Mouse (Mus musculus) embryonic fibroblast, embryonic 13.5 days (primary cell): ENCODE results near the gene Arl3. TPM values are rescaled to one million over a fixed set of nuclear protein-coding genes. Genes with fewer than 3 reads are reported as not detected.
"Not testable (repeated sequence)": the region's sequence is repeated elsewhere in the genome, so short reads cannot be mapped to it uniquely, and the experiment has no call there.

ENCODE experiments used
- H3K27ac ChIP-seq: 2 replicates; pipeline ENCODE4 v1.5.1; 2012; ENCODE audit warnings: low read length, control low read depth, inconsistent platforms; ENCODE audit not compliant: insufficient read depth
- H3K4me1 ChIP-seq: 2 replicates; pipeline ENCODE4 v1.6.1; 2011; ENCODE audit warnings: low read length; ENCODE audit not compliant: control insufficient read depth, insufficient read depth
- H3K4me3 ChIP-seq: 2 replicates; pipeline ENCODE4 v1.5.1; 2011; ENCODE audit warnings: mild to moderate bottlenecking, control low read depth, low read length; ENCODE audit not compliant: insufficient read depth
- CTCF ChIP-seq: IDR thresholded peaks from 2 replicates; pipeline ENCODE4 v1.5.1; 2011; ENCODE audit warnings: mild to moderate bottlenecking, control low read depth, low read length, moderate library complexity, borderline replicate concordance; ENCODE audit not compliant: insufficient read depth
- POLR2A ChIP-seq: IDR thresholded peaks from 2 replicates; pipeline ENCODE4 v1.6.1; 2011; ENCODE audit warnings: low read depth, mild to moderate bottlenecking, control low read depth, low read length, moderate library complexity
- polyA plus RNA-seq: library from polyadenylated mRNA; stranded (reverse); fragments of >200 nt; gene quantifications from 2 replicates; pipeline ENCODE4 v1.2.4, GENCODE M21; 2011; ENCODE audit warnings: low read depth; ENCODE audit not compliant: missing spikeins, insufficient read length

Arl3 gene
- polyA plus RNA-seq, 1 experiment, result 83.5 TPM

- Histone ChIP-seq H3K4me3 (no peak overlapping the region), H3K27ac (no peak overlapping the region), H3K4me1 (no peaks in the 10 kb centered on the region)
- no peak for TF ChIP-seq CTCF
- no peak for TF ChIP-seq POLR2A
Measured at GRCm38 (mm10) chr19:46592751-46593439, 19.9 kb upstream of the Arl3 start.

- no peak overlapping the region for H3K4me3 ChIP-seq
- H3K4me1 ChIP-seq, result no peaks in the 10 kb centered on the region
- TF ChIP-seq POLR2A, result no peak
- no peak for TF ChIP-seq CTCF
- H3K27ac ChIP-seq, result no peak overlapping the region
Measured at GRCm38 (mm10) chr19:46591575-46591974, 18.6 kb upstream of the Arl3 start.

- Histone ChIP-seq H3K27ac (no peak overlapping the region), H3K4me3 (no peak overlapping the region), H3K4me1 (no peaks in the 10 kb centered on the region)
- TF ChIP-seq POLR2A (no peak), CTCF (peak; percentile 95; the same call in 1 of the 2 replicates)
Measured at GRCm38 (mm10) chr19:46587823-46588508, 15.0 kb upstream of the Arl3 start.

DNA sequence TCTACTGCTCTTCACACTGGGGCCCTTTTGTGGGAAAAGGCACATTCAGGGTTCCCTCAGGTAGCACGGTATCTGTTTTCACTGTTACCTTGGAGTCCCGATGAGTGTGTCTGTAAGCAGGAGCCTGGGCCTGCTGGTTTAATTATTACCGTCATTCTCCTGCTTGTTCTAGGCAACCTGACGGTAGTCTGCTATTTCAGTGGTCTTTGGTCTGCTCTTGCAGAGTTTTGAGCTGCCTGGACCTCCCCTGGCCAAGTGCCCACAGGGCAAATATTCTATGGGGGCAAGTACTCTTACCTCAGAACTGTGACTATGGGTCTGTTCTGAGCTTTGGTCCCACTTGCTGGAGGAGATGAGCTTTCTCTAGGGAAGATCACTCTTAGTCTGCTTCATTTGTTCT, 2.2 kb upstream of the Arl3 start:
- no peaks in the 10 kb centered on the region for H3K4me1 ChIP-seq
- no peak overlapping the region for H3K4me3 ChIP-seq
- no peak for TF ChIP-seq POLR2A
- no peak for TF ChIP-seq CTCF
- H3K27ac ChIP-seq, result no peak overlapping the region

DNA sequence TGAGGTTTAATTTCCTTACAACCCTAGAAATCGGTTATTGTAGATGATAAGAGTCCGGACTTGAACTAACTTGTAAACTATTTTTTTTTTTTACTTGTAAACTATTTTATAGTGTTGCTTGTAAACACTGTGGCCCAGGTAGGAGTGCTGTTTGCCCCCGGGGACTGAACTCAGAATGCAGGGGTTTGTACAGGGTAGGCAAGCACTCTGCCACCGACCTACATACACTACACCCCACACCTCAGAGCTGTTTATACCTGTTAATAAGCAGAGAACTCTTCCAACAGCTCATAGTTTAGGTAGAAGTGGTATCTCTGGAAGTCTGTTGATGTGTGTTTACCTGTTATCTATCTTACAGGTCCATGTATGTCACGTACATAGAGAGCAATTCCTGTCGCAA, 992 bp upstream of the Arl3 start:
- TF ChIP-seq CTCF, result no peak
- TF ChIP-seq POLR2A, result no peak
- H3K4me3 ChIP-seq, result peak overlapping the region; percentile 76
- no peak overlapping the region for H3K27ac ChIP-seq
- H3K4me1 ChIP-seq, result no peaks in the 10 kb centered on the region

DNA sequence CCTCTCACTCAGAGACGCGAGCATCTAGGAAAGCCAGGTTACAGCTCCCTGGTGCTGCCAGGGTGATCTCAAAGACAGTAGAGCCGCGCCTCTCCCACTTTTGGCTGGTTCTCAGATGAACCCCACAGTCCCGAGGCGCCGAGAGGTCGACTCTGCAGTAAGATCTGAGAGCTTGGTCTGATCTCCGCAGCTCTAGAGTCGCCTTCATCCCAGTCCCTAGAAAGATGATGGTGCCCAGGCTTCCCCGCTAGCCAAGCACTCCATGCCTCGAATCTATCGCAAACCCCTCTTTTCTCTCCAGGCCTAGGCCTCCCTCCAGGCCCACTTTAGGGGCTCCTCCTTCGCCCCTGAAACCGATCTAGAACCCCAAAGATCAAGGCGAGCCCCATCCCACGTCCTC, 450 bp downstream of the Arl3 start:
- no peak for TF ChIP-seq CTCF
- no peak for TF ChIP-seq POLR2A
- Histone ChIP-seq H3K27ac (peak overlapping the region; percentile 61), H3K4me1 (no peaks in the 10 kb centered on the region), H3K4me3 (peak overlapping the region; percentile 92)

DNA sequence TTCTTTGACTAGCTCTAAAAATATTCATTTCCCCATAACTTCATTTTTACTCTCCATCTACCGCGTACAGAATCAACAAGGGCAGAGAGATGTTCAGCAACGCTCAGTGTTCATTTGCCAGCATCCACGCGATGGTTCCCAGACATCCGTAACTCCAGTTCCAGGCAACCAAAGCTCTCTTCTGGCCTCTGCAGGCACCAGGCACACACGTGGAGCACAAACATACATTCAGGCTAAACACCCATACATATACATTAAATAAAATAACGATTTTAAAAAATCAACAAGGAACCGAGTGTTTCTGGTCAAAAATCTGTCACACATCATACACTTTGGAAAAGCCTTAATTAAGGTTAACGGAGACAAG, 1.1 kb downstream of the Arl3 start:
- no peaks in the 10 kb centered on the region for H3K4me1 ChIP-seq
- no peak overlapping the region for H3K27ac ChIP-seq
- TF ChIP-seq CTCF (peak; percentile 39; the same call in 1 of the 2 replicates), POLR2A (no peak)
- peak overlapping the region; percentile 92 for H3K4me3 ChIP-seq

DNA sequence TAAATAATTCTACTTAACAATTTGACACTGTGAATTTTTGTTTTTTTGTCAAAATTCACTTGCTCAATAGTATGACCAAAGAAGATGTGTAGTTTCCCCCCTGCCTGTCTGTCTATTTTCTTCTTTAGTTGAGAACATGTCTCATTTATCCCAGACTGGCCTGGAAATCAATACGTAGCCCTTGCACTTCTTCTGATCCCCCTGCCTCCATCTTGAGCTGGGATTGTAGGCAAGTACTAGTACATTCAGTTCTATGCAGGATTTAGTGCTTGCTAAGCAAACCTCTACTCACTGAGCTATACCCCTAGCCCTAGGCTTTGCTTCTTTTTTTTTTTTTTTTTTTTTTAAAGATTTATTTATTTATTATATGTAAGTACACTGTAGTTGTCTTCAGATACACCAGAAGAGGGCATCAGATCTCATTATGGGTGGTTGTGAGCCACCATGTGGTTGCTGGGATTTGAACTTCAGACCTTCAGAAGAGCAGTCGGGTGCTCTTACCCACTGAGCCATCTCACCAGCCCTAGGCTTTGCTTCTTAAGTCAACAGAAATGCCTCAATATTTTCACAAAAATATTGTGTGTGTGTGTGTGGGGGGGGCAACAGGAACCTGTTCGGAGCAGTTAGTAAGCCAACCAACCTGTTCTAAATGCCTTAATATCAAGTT, 1.7 kb downstream of the Arl3 start:
- not testable (repeated sequence) for H3K4me1 ChIP-seq, H3K27ac ChIP-seq
- peak overlapping the region; percentile 92; the same call in 1 of the 2 replicates for H3K4me3 ChIP-seq

GRCm38 (mm10) chr19:46564043-46564462, 8.9 kb downstream of the Arl3 start:
- H3K4me3 ChIP-seq, result no peak overlapping the region
- H3K4me1 ChIP-seq, result no peaks in the 10 kb centered on the region

GRCm38 (mm10) chr19:46563603-46564002, 9.4 kb downstream of the Arl3 start:
- no peak overlapping the region for H3K4me3 ChIP-seq
- no peak overlapping the region for H3K27ac ChIP-seq
- TF ChIP-seq CTCF (no peak), POLR2A (no peak)
- no peaks in the 10 kb centered on the region for H3K4me1 ChIP-seq

More at GRCm38 (mm10) chr19:46564043-46564462, 8.9 kb downstream of the Arl3 start:
- TF ChIP-seq POLR2A, result no peak
- TF ChIP-seq CTCF, result no peak
- no peak overlapping the region for H3K27ac ChIP-seq
